Mouse (Mus musculus) G1E (cell line): ENCODE measurements around the gene Pank1. TPM values are rescaled to one million over a fixed set of nuclear protein-coding genes. Genes with fewer than 3 reads are reported as not detected.

ENCODE experiments used
- ATAC-seq: 2 replicates; pipeline ENCODE4 v1.8.0; 2016; ENCODE audit warnings: mild to moderate bottlenecking; ENCODE audit not compliant: insufficient number of reproducible peaks, poor library complexity, low FRiP score, severe bottlenecking; ENCODE audit errors: extremely low read depth
- DNase-seq: peaks from one replicate; pipeline ENCODE4 v3.0.0; 2012; ENCODE audit warnings: low spot score
- H3K27me3 ChIP-seq: 2 replicates; pipeline ENCODE4 v1.6.1; 2012; ENCODE audit warnings: mild to moderate bottlenecking, low read length, inconsistent platforms; ENCODE audit not compliant: insufficient read depth
- H3K36me3 ChIP-seq: replicated peaks from 2 replicates; pipeline ENCODE3; 2012; ENCODE audit warnings: mild to moderate bottlenecking, inconsistent platforms
- H3K4me1 ChIP-seq: 2 replicates; pipeline ENCODE4 v1.6.1; 2012; ENCODE audit warnings: low read depth, low read length, inconsistent platforms, mixed read lengths; ENCODE audit not compliant: insufficient read depth
- H3K4me3 ChIP-seq: 2 replicates; pipeline ENCODE4 v1.5.1; 2012; ENCODE audit warnings: low read depth, mild to moderate bottlenecking, inconsistent platforms, low read length, moderate library complexity, mixed read lengths
- H3K9me3 ChIP-seq: replicated peaks from 2 replicates; pipeline ENCODE4 v1.6.1; 2012; ENCODE audit warnings: inconsistent platforms
- CTCF ChIP-seq: IDR thresholded peaks from 2 replicates; pipeline ENCODE4 v1.5.1; 2012; ENCODE audit warnings: low read depth, low read length, inconsistent platforms, mixed read lengths
- GATA1 ChIP-seq: IDR thresholded peaks from 2 replicates; pipeline ENCODE4 v1.6.1; 2012; ENCODE audit warnings: borderline replicate concordance, low read length, inconsistent platforms, mixed read lengths
- GATA2 ChIP-seq: IDR thresholded peaks from 2 replicates; pipeline ENCODE4 v1.6.1; 2012; ENCODE audit warnings: low read depth, low read length, inconsistent platforms, borderline replicate concordance
- POLR2AphosphoS5 ChIP-seq: IDR thresholded peaks from 2 replicates; pipeline ENCODE4 v1.6.1; 2012; ENCODE audit warnings: low read depth, low read length, inconsistent platforms; ENCODE audit not compliant: insufficient replicate concordance
- TAL1 ChIP-seq: conservative IDR thresholded peaks from 2 replicates; pipeline ENCODE4 v1.6.1; 2012; ENCODE audit warnings: low read depth, low read length, inconsistent platforms, mixed read lengths
- polyA plus RNA-seq: library from polyadenylated mRNA; stranded (reverse); fragments of >175 nt; gene quantifications from 2 replicates; pipeline ENCODE4 v1.2.3, GENCODE M21; 2012
- total RNA-seq, 2 experiments: library from RNA; stranded (forward) in 1 of 2; stranded (reverse) in 1 of 2; fragments of 200-1000 nt in 1 of 2; fragments of >200 nt in 1 of 2; fragmentation: Nextera tagmentation in 1 of 2; gene quantifications; 2 replicates each; pipeline ENCODE4 v1.2.3; 2014 to 2017

Gene Pank1
- total and polyA plus RNA-seq, 3 experiments, result 1.8 to 22.8 (median 19.9) TPM

- no peak for ATAC-seq
- no peak overlapping the region for H3K4me3 ChIP-seq
- H3K27me3 ChIP-seq, result no peaks in the 10 kb centered on the region
- peaks cover under 1% of the 10 kb centered on the region for H3K36me3 ChIP-seq
- TF ChIP-seq CTCF (no peak), TAL1 (no peak), GATA1 (no peak), GATA2 (no peak), POLR2AphosphoS5 (no peak)
- peaks cover 36% of the 10 kb centered on the region for H3K4me1 ChIP-seq
- H3K9me3 ChIP-seq, result no peaks in the 10 kb centered on the region
- no peak for DNase-seq
Observed at GRCm38 (mm10) chr19:34863737-34864136, 15.5 kb downstream of the Pank1 start.

GRCm38 (mm10) chr19:34856021-34856651, 23.1 kb downstream of the Pank1 start:
- no peaks in the 10 kb centered on the region for H3K9me3 ChIP-seq
- TF ChIP-seq GATA1, result no peak
- no peak for TF ChIP-seq TAL1
- no peak for TF ChIP-seq GATA2
- TF ChIP-seq CTCF, result no peak
- TF ChIP-seq POLR2AphosphoS5, result no peak
- peaks cover 30% of the 10 kb centered on the region for H3K4me1 ChIP-seq
- ATAC-seq (no peak), DNase-seq (no peak)
- H3K36me3 ChIP-seq, result no peaks in the 10 kb centered on the region
- H3K27me3 ChIP-seq, result no peaks in the 10 kb centered on the region
- H3K4me3 ChIP-seq, result no peak overlapping the region

- ATAC-seq, result no peak
- Histone ChIP-seq H3K36me3 (peaks cover 2% of the 10 kb centered on the region), H3K4me1 (peaks cover 44% of the 10 kb centered on the region), H3K27me3 (no peaks in the 10 kb centered on the region), H3K9me3 (no peaks in the 10 kb centered on the region), H3K4me3 (no peak overlapping the region)
- TF ChIP-seq GATA2 (no peak), TAL1 (no peak), POLR2AphosphoS5 (no peak), CTCF (no peak), GATA1 (no peak)
- DNase-seq, result no peak
Observed at GRCm38 (mm10) chr19:34851161-34851560, 28.1 kb downstream of the Pank1 start.

GRCm38 (mm10) chr19:34849426-34849825, 29.8 kb downstream of the Pank1 start:
- Histone ChIP-seq H3K36me3 (peaks cover 2% of the 10 kb centered on the region), H3K4me1 (peaks cover 56% of the 10 kb centered on the region), H3K9me3 (no peaks in the 10 kb centered on the region), H3K27me3 (no peaks in the 10 kb centered on the region), H3K4me3 (no peak overlapping the region)
- ATAC-seq, result no peak
- no peak for DNase-seq
- no peak for TF ChIP-seq TAL1
- no peak for TF ChIP-seq GATA2
- no peak for TF ChIP-seq CTCF
- no peak for TF ChIP-seq POLR2AphosphoS5
- TF ChIP-seq GATA1, result no peak

- H3K9me3 ChIP-seq, result no peaks in the 10 kb centered on the region
- H3K27me3 ChIP-seq, result no peaks in the 10 kb centered on the region
- H3K4me1 ChIP-seq, result peaks cover 67% of the 10 kb centered on the region
- TF ChIP-seq CTCF (no peak), GATA1 (no peak), GATA2 (no peak), TAL1 (no peak), POLR2AphosphoS5 (no peak)
- peaks cover 2% of the 10 kb centered on the region for H3K36me3 ChIP-seq
- H3K4me3 ChIP-seq, result no peak overlapping the region; the same call in 1 of the 2 replicates
- no peak for DNase-seq
- no peak for ATAC-seq
Observed at GRCm38 (mm10) chr19:34848164-34848563, 31.1 kb downstream of the Pank1 start.

- H3K4me3 ChIP-seq, result peak overlapping the region; percentile 46; the same call in 1 of the 2 replicates
- peaks cover 2% of the 10 kb centered on the region for H3K36me3 ChIP-seq
- no peaks in the 10 kb centered on the region for H3K27me3 ChIP-seq
- H3K9me3 ChIP-seq, result no peaks in the 10 kb centered on the region
- TF ChIP-seq GATA1 (no peak), POLR2AphosphoS5 (no peak), TAL1 (no peak), CTCF (no peak)
- ATAC-seq (no peak), DNase-seq (no peak)
- H3K4me1 ChIP-seq, result peaks cover 77% of the 10 kb centered on the region
Observed at GRCm38 (mm10) chr19:34847103-34847502, 32.2 kb downstream of the Pank1 start.
